Mouse (Mus musculus) bone marrow, adult 2 months (tissue): ENCODE measurements at regions not wholly inside any gene's neighbourhood (a gene's known extent, or its start where the extent isn't known, plus 50 kb on each side); places are given as distances from the start of the nearest gene placed in this dataset.

Experiments used
- H3K27ac ChIP-seq: fragments of 200-500 bp; 2 replicates; pipeline ENCODE4 v1.5.1; 2012; ENCODE audit warnings: low read depth, mild to moderate bottlenecking, control low read depth, inconsistent platforms, low read length; ENCODE audit not compliant: control insufficient read depth, poor library complexity, insufficient read depth
- H3K4me1 ChIP-seq: fragments of 200-500 bp; 2 replicates; pipeline ENCODE4 v1.6.1; 2011; ENCODE audit warnings: low read length; ENCODE audit not compliant: control insufficient read depth, insufficient read depth
- H3K4me3 ChIP-seq: fragments of 200-500 bp; replicated peaks from 2 replicates; pipeline ENCODE3; 2011; ENCODE audit warnings: mild to moderate bottlenecking, low read depth, low read length, control low read depth; ENCODE audit not compliant: control insufficient read depth
- CTCF ChIP-seq: fragments of 200-500 bp; IDR thresholded peaks from 2 replicates; pipeline ENCODE4 v1.5.1; 2011; ENCODE audit warnings: low read length, control low read depth; ENCODE audit not compliant: control insufficient read depth, insufficient read depth
- POLR2A ChIP-seq: fragments of 200-500 bp; IDR thresholded peaks from 2 replicates; pipeline ENCODE4 v1.6.1; 2011; ENCODE audit warnings: low read depth, mild to moderate bottlenecking, control low read depth, low read length, borderline replicate concordance; ENCODE audit not compliant: control insufficient read depth
- WGBS: fragments of 180-500 bp; shearing (Covaris S2); methylation state at CpG from one replicate; pipeline ENCODE4 v1.1.7; 2018; 5-methylcytosine and 5-hydroxymethylcytosine counted together

GRCm38 (mm10) chr7:73153668-73154067 is 221.6 kb upstream of the Rgma start:
- Histone ChIP-seq H3K27ac (no peak overlapping the region), H3K4me1 (no peaks in the 10 kb centered on the region), H3K4me3 (no peak overlapping the region)
- no peak for TF ChIP-seq POLR2A
- 69% methylated on average over 1 of the region's 1 CpGs for WGBS

- Histone ChIP-seq H3K4me3 (no peak overlapping the region), H3K27ac (no peak overlapping the region), H3K4me1 (no peaks in the 10 kb centered on the region)
- WGBS, result 84% methylated on average over 5 of the region's 5 CpGs
- TF ChIP-seq CTCF, result no peak
Measured at GRCm38 (mm10) chr7:73158833-73159232, 216.5 kb upstream of the Rgma start.

GRCm38 (mm10) chr7:73160968-73161367 is 214.3 kb upstream of the Rgma start:
- no peak for TF ChIP-seq CTCF
- TF ChIP-seq POLR2A, result no peak
- Histone ChIP-seq H3K27ac (no peak overlapping the region), H3K4me3 (no peak overlapping the region), H3K4me1 (no peaks in the 10 kb centered on the region)
- WGBS, result 73% methylated on average over 8 of the region's 8 CpGs

GRCm38 (mm10) chr7:73163687-73164086 is 211.6 kb upstream of the Rgma start:
- whole genome bisulfite sequencing, result 60% methylated on average over 5 of the region's 5 CpGs
- no peak for TF ChIP-seq POLR2A
- TF ChIP-seq CTCF, result no peak
- Histone ChIP-seq H3K4me1 (no peaks in the 10 kb centered on the region), H3K4me3 (no peak overlapping the region), H3K27ac (no peak overlapping the region)

- Histone ChIP-seq H3K4me3 (no peak overlapping the region), H3K27ac (no peak overlapping the region), H3K4me1 (no peaks in the 10 kb centered on the region)
- TF ChIP-seq CTCF, result no peak
- TF ChIP-seq POLR2A, result no peak
- WGBS, result 85% methylated on average over 8 of the region's 8 CpGs
Measured at GRCm38 (mm10) chr7:73165521-73165920, 209.8 kb upstream of the Rgma start.

- Histone ChIP-seq H3K27ac (no peak overlapping the region), H3K4me1 (no peaks in the 10 kb centered on the region), H3K4me3 (no peak overlapping the region)
- TF ChIP-seq CTCF (no peak), POLR2A (no peak)
- WGBS, result 71% methylated on average over 8 of the region's 8 CpGs
Measured at GRCm38 (mm10) chr7:73169416-73169815, 205.9 kb upstream of the Rgma start.

- TF ChIP-seq POLR2A (no peak), CTCF (no peak)
- WGBS, result 72% methylated on average over 4 of the region's 4 CpGs
- Histone ChIP-seq H3K4me3 (no peak overlapping the region), H3K27ac (no peak overlapping the region), H3K4me1 (no peaks in the 10 kb centered on the region)
Measured at GRCm38 (mm10) chr7:73172615-73173014, 202.7 kb upstream of the Rgma start.

GRCm38 (mm10) chr7:73183761-73184160 is 191.5 kb upstream of the Rgma start:
- 83% methylated on average over 8 of the region's 8 CpGs for WGBS
- no peaks in the 10 kb centered on the region for H3K4me1 ChIP-seq

GRCm38 (mm10) chr7:73184208-73185070 is 190.9 kb upstream of the Rgma start:
- no peak overlapping the region for H3K27ac ChIP-seq
- WGBS, result 85% methylated on average over 14 of the region's 14 CpGs
- TF ChIP-seq CTCF (no peak), POLR2A (no peak)
- H3K4me3 ChIP-seq, result no peak overlapping the region
- no peaks in the 10 kb centered on the region for H3K4me1 ChIP-seq

More at GRCm38 (mm10) chr7:73183761-73184160, 191.5 kb upstream of the Rgma start:
- Histone ChIP-seq H3K27ac (no peak overlapping the region), H3K4me3 (no peak overlapping the region)
- no peak for TF ChIP-seq POLR2A
- TF ChIP-seq CTCF, result no peak
